Mouse (Mus musculus) embryonic fibroblast, embryonic 13.5 days (primary cell): ENCODE data around the gene Akap6. TPM values are rescaled to one million over a fixed set of nuclear protein-coding genes. Genes with fewer than 3 reads are reported as not detected.

ENCODE experiments used
- H3K27ac ChIP-seq: 2 replicates; pipeline ENCODE4 v1.5.1; 2012; ENCODE audit warnings: low read length, control low read depth, inconsistent platforms; ENCODE audit not compliant: insufficient read depth
- H3K4me1 ChIP-seq: 2 replicates; pipeline ENCODE4 v1.6.1; 2011; ENCODE audit warnings: low read length; ENCODE audit not compliant: control insufficient read depth, insufficient read depth
- H3K4me3 ChIP-seq: 2 replicates; pipeline ENCODE4 v1.5.1; 2011; ENCODE audit warnings: mild to moderate bottlenecking, control low read depth, low read length; ENCODE audit not compliant: insufficient read depth
- CTCF ChIP-seq: IDR thresholded peaks from 2 replicates; pipeline ENCODE4 v1.5.1; 2011; ENCODE audit warnings: mild to moderate bottlenecking, control low read depth, low read length, moderate library complexity, borderline replicate concordance; ENCODE audit not compliant: insufficient read depth
- POLR2A ChIP-seq: IDR thresholded peaks from 2 replicates; pipeline ENCODE4 v1.6.1; 2011; ENCODE audit warnings: low read depth, mild to moderate bottlenecking, control low read depth, low read length, moderate library complexity
- polyA plus RNA-seq: library from polyadenylated mRNA; stranded (reverse); fragments of >200 nt; gene quantifications from 2 replicates; pipeline ENCODE4 v1.2.4, GENCODE M21; 2011; ENCODE audit warnings: low read depth; ENCODE audit not compliant: missing spikeins, insufficient read length

The Akap6 gene
- polyA plus RNA-seq, 1 experiment, result 1.3 TPM

DNA sequence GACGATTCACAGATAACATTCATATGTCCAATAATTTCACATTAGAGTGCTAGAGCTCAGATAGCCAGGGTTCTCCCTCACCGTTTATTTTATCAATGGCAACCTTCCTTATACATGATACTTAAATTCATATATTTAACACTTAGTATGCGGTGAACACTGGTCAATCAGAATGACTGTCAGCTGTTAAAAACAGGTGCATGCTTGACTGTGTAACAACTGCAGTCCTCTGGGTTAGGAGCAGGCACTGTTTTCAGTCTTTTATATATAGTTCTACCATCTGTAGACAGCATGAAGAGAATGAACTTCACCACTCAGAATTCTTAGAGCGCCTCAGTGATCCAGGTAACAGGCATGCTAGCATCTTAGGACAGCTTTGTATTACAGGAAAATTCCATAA is 158.1 kb downstream of the Akap6 start:
- Histone ChIP-seq H3K4me1 (peaks cover 10% of the 10 kb centered on the region), H3K27ac (no peak overlapping the region), H3K4me3 (no peak overlapping the region)
- TF ChIP-seq POLR2A, result no peak
- TF ChIP-seq CTCF, result no peak

DNA sequence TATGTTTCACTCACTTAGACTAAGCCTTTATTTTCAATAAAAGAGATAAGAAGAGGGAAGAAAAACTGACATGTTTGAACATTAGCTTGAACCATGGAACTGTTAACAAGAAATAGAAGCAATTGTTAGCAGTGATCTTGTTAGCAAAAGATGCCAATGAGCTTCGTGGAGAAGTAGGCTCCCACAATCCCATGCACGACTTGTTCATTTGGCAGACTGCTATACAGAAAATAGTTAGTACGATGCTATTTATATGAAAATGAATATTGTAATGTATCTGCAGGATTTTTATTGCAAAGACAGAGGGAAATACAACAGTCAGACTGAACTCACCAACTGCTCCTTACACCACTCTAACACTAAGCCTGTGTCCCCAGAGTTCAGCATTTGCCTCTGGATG is 162.7 kb downstream of the Akap6 start:
- TF ChIP-seq CTCF, result no peak
- Histone ChIP-seq H3K4me1 (no peaks in the 10 kb centered on the region), H3K4me3 (no peak overlapping the region), H3K27ac (no peak overlapping the region)

DNA sequence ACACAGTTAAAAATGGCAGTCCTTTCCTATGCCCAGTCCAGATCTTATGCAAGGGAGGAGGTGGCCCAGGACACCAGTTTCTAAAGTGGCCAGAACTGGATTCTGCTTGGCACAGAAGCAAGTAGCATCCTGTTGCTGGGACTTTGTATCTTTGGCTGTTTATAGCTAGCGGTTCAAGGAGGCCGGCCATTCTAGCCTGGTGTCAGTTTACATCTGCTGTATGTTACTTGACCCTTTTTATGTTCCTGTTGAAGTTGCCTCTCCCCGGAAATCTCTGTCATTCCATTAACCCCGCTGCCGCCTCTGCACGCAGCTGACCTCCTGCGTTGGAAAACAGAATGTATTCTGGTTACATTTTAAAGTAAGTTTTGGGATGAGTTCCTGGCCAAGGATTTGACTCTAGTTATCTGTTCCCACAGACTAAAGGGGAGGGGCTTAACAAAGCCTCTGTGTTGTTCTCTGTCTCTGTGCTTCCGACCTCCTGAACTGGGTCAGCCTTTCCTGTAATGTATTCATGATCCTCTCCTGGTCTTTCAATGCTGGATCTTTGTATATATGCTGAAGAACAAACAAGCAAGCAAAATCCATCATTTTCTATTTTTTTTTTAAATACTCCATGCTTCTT is 168.9 kb downstream of the Akap6 start:
- Histone ChIP-seq H3K4me3 (no peak overlapping the region), H3K4me1 (peaks cover 5% of the 10 kb centered on the region; the same call in 1 of the 2 replicates), H3K27ac (peak overlapping the region; percentile 70)
- TF ChIP-seq CTCF (no peak), POLR2A (no peak)

DNA sequence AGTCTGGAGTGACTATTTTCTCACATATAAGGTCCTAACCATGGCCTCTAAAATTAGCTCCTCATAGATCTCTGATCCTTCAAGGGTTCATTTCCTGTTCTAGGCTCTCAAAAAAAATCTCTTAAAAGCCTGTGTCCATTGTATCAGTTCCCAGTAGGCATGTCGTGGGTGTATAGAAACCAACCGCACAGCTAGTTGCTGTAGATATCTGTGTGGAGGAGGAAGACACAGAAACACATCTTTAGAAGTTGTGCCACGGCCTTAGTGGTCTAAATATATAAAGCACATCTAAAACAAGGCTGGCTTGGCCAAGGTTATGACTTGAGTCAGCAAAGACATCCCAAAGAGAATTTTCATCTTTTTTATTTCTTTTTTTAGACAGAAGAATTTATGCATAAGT is 172.4 kb downstream of the Akap6 start:
- Histone ChIP-seq H3K27ac (no peak overlapping the region), H3K4me3 (no peak overlapping the region), H3K4me1 (peaks cover 5% of the 10 kb centered on the region; the same call in 1 of the 2 replicates)
- TF ChIP-seq CTCF (no peak), POLR2A (no peak)

DNA sequence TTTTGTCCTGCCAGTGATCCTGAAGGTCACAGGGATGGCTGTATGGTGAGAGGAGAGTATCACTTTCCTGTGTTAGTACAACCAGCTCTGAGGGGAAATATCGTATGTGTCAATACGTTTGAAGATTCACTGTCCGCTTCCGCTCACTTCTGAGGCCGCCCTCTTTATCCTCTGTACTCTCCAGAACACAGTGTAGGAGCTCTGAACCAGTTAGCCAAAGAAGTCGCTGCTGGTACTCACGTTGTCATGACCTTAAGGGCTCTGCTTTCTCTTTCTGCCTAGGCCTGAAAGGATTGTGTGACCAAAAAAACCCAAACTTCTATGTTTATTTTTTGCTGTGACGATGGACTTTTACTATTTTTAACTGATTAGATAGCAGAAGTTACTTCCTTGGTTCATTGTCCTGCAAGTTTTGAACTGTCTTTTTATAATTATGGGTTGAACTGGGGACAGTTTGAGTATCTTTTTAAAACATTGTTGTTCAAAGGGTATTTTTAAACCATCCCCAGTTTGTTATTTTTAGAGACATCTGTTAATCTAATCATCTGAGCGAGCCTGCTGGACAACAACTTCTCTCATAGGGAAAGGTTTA is 175.2 kb downstream of the Akap6 start:
- Histone ChIP-seq H3K4me3 (no peak overlapping the region), H3K4me1 (no peaks in the 10 kb centered on the region), H3K27ac (no peak overlapping the region)
- TF ChIP-seq POLR2A (no peak), CTCF (no peak)

DNA sequence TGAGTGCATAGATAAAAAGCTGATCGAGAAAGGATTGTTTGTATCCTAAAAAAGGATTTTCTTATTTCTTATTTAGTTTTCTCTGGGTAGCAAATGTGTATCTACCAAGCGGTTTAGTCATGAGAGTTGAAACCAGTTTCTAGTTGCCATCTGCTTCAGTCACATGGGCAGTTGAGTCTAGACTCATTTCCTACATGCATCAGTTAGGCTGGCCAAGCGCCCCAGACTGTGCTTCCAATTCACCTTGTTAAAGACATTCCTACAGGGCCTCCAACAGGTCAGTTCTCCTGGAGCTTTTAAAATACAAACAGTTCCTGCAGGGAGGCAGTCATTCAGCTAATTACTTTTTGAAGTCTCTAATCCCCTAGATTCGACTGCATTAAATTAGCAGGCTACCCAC is 176.9 kb downstream of the Akap6 start:
- Histone ChIP-seq H3K4me3 (no peak overlapping the region), H3K4me1 (no peaks in the 10 kb centered on the region), H3K27ac (no peak overlapping the region)
- TF ChIP-seq POLR2A (no peak), CTCF (no peak)

DNA sequence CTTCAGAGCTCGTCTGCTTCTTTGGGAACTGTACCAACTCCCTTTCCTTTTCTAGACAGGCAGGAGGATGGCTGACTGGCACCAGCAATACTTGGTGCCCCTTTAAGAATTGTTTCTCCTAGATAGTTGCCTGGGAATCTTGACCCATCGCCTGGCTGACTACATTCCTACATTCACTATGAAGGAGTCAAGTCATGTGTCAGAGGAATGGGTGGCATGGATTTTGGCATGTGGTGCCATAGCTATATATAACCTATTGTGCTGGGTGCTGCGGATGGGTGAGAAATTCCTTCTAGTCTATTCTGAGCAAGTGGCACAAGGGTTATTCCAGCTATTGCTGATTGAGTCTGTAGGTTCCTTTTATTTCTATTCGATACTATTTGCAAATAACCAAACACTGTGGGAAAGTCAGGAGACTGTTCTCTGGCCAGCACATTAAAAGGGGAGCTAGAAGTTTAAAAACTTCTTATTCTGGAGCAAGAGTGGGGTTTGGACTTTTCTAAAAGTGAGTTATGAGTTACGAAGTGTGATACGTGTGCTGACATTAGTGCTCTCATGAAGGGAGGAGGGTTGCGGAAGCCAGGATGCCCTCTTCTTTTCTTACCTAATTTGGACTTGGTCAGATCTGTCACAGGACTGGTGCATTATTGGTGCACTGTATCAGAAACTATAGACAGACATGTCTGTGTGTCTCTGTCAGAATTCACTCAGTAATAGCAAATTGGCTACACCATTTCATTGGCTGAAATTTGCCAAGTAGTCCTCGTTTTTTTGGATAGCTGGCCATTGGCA is 178.0 kb downstream of the Akap6 start:
- H3K4me3 ChIP-seq, result no peak overlapping the region
- no peaks in the 10 kb centered on the region for H3K4me1 ChIP-seq
- H3K27ac ChIP-seq, result no peak overlapping the region
- TF ChIP-seq CTCF (no peak), POLR2A (no peak)

DNA sequence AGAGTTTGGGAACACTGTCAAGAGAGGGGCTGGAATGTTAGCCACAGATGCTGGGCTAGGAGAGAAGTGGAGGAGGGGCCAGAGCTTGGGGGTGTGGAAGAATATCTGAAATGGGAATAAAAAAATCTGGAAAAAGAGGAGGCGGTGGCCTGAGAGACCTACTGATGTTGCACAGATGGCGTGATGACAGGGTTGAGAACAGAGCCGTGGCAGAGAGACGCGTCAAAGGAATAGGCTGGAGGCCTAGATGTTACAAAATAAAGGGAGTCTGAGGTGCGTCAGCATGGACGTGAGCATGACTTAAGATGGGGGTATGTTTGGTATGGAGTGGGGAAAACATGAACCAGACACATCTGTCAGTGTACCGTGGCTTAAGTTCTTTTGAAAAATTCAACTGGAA is 180.1 kb downstream of the Akap6 start:
- Histone ChIP-seq H3K4me1 (no peaks in the 10 kb centered on the region), H3K27ac (peak overlapping the region; percentile 23; the same call in 1 of the 2 replicates), H3K4me3 (no peak overlapping the region)
- no peak for TF ChIP-seq POLR2A
- no peak for TF ChIP-seq CTCF

DNA sequence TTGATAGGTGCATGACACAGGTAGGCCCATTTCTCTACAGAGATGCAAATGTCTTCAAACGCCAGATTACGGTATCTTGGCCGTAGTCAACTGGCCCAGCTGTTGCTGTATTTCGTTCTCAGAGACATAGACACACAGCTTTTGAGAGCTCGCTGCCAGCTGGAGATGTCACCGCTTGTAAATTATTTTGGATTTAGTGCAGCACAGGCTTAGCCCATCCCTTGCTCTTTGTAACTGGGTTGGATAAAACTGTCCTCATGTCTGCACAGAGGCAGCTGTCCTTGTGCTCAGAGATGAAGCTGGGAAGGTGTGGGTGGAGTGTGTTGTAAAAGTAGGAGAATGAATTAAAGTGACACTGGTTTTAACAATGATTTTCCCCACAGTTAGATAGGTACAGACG is 193.3 kb downstream of the Akap6 start:
- Histone ChIP-seq H3K4me3 (no peak overlapping the region), H3K4me1 (peaks cover 13% of the 10 kb centered on the region), H3K27ac (no peak overlapping the region)
- TF ChIP-seq POLR2A, result no peak

DNA sequence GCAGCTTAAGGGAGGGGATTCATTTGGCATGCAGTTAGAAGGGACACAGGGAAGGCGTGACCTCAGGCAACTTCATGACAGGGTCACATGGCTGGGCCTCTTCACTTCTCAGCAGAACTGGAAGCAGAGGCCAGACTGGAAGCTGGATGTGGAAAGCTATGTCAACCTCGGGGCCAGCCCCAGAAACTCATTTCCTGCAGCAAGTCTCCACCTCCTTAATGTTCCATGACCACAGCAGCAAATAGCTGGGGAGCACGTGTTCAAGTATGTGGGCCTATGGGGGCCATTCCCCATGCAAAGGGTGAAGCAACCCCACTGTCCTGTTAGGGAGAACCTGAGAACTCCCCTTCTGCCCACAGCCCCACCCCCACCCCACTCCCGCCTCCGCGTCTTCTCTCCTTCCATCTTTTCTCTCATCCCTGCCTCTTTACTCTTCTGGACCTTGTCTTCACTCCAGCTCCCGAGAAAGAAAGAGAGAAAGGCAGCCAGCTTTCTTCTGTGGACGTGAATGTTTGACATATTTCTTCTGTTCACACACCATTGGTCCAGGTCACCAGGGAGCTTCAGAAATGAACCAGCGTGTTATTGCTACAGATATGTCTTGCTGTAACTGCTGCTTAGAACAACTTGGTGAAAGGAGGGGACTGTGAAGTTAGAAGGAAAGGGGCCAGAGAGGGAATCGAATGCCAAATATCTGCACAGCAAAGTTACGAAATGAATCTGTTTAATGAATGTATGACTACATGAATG is 194.6 kb downstream of the Akap6 start:
- TF ChIP-seq POLR2A (no peak), CTCF (no peak)
- Histone ChIP-seq H3K4me3 (no peak overlapping the region), H3K27ac (peak overlapping the region; percentile 1; the same call in 1 of the 2 replicates), H3K4me1 (peaks cover 13% of the 10 kb centered on the region)
